Comparison of ENCODE assay signal across 25 mouse cellular contexts in genomic region chr15:82159471-82159870, GRCm38 (mm10). TPM values are rescaled to one million over a fixed set of nuclear protein-coding genes. Genes with fewer than 3 reads are reported as not detected.
DNase-seq lines count a peak whose midpoint lies in the region; ATAC-seq and TF ChIP-seq lines count a peak whose summit lies in the region.
"Had no signal": no experiment of that assay in that cellular context is flagged by ENCODE, and none has a peak within 500 bp of the region (broad histone marks: within the 10 kb centered on the region; RNA-seq: fewer than 3 reads in every experiment).

No protein-coding gene starts in this region.

- peak overlapping the region; percentile 5; the same call in 1 of the 2 replicates for H3K27ac ChIP-seq in hindbrain, embryonic 12.5 days
- H3K27ac ChIP-seq in hindbrain, postnatal 0 days, result no peak overlapping the region
- H3K27ac ChIP-seq in lung, embryonic 16.5 days (ENCODE audit: low read length), result peak overlapping the region; percentile 76
- H3K27ac ChIP-seq in intestine, embryonic 15.5 days, result peak overlapping the region; percentile 76; the same call in 1 of the 2 replicates
- 0 out of 2 replicates have a peak overlapping the region, but pooled peaks have one; percentile 89 for H3K27ac ChIP-seq in stomach, embryonic 14.5 days (ENCODE audit: low read length)
- H3K27ac ChIP-seq: forebrain, embryonic 13.5 days had no signal

- no peak for ATAC-seq in hindbrain, embryonic 12.5 days (ENCODE audit: low FRiP score)
- no peak for ATAC-seq in hindbrain, postnatal 0 days
- no peak for ATAC-seq in lung, embryonic 16.5 days (ENCODE audit: low read depth)
- no peak for ATAC-seq in intestine, embryonic 15.5 days
- no peak for ATAC-seq in stomach, embryonic 14.5 days (ENCODE audit: insufficient number of reproducible peaks, insufficient read depth, low FRiP score, low read depth)
- ATAC-seq: activated CD4-positive, CD25-positive, alpha-beta regulatory T cell, adult 4 months; CD4-positive, CD25-positive, alpha-beta regulatory T cell, adult 4 months; forebrain, embryonic 13.5 days; hindbrain, embryonic 16.5 days had no signal

- peaks cover 47% of the 10 kb centered on the region for H3K4me1 ChIP-seq in hindbrain, embryonic 12.5 days
- H3K4me1 ChIP-seq in hindbrain, postnatal 0 days (ENCODE audit: insufficient read depth, low read length), result peaks cover 4% of the 10 kb centered on the region; the same call in 1 of the 2 replicates
- peaks cover 44% of the 10 kb centered on the region for H3K4me1 ChIP-seq in lung, embryonic 16.5 days (replicated peaks; ENCODE audit: control insufficient read depth, insufficient read depth, low read length)
- H3K4me1 ChIP-seq in intestine, embryonic 15.5 days (replicated peaks), result peaks cover 62% of the 10 kb centered on the region
- peaks cover 44% of the 10 kb centered on the region for H3K4me1 ChIP-seq in stomach, embryonic 14.5 days (ENCODE audit: control insufficient read depth, insufficient read depth, low read length)

- DNase-seq in hindbrain, postnatal 0 days (ENCODE audit: low spot score), result no peak
- DNase-seq in lung, postnatal 10 days, result no peak
- no peak for DNase-seq in left cerebral cortex, adult 8-10 months (ENCODE audit: low spot score in 2 of 2)
- DNase-seq in frontal cortex, postnatal 14 days (ENCODE audit: low spot score in 2 of 2), result no peak
- DNase-seq: adrenal gland, postnatal 14 days; cerebellum, postnatal 25 days; embryo, embryonic 11 days; gastrocnemius, postnatal 14 days; heart, adult 18-20 months; kidney, adult 8-10 months; kidney, postnatal 36 days; layer of hippocampus, adult 9-11 months; liver; lung, adult 18-20 months; spleen, adult 18-20 months had no signal

- no peaks in the 10 kb centered on the region for H3K9me3 ChIP-seq in hindbrain, embryonic 12.5 days (replicated peaks)
- H3K9me3 ChIP-seq in hindbrain, postnatal 0 days (ENCODE audit: low read length), result no peaks in the 10 kb centered on the region
- H3K9me3 ChIP-seq in lung, embryonic 16.5 days (ENCODE audit: control insufficient read depth, low read length), result no peaks in the 10 kb centered on the region
- H3K9me3 ChIP-seq in intestine, embryonic 15.5 days, result no peaks in the 10 kb centered on the region
- no peaks in the 10 kb centered on the region for H3K9me3 ChIP-seq in stomach, embryonic 14.5 days (ENCODE audit: control insufficient read depth, low read depth, low read length)
- H3K9me3 ChIP-seq: forebrain, embryonic 13.5 days; G1E; heart, embryonic 13.5 days had no signal

- H3K4me3 ChIP-seq in hindbrain, embryonic 12.5 days, result no peak overlapping the region
- H3K4me3 ChIP-seq in hindbrain, postnatal 0 days (ENCODE audit: low read length), result no peak overlapping the region
- no peak overlapping the region for H3K4me3 ChIP-seq in lung, embryonic 16.5 days (ENCODE audit: low read length)
- H3K4me3 ChIP-seq in intestine, embryonic 15.5 days (replicated peaks), result no peak overlapping the region
- no peak overlapping the region for H3K4me3 ChIP-seq in stomach, embryonic 14.5 days (ENCODE audit: low read depth, low read length)
- H3K4me3 ChIP-seq: forebrain, embryonic 13.5 days; heart, embryonic 13.5 days had no signal

- 84% methylated on average over 9 of the region's 9 CpGs for WGBS in hindbrain, embryonic 12.5 days
- 79% methylated on average over 9 of the region's 9 CpGs for WGBS in hindbrain, postnatal 0 days
- 75% methylated on average over 9 of the region's 9 CpGs for WGBS in lung, embryonic 16.5 days
- WGBS in intestine, embryonic 15.5 days, result 79% methylated on average over 9 of the region's 9 CpGs
- 75% methylated on average over 9 of the region's 9 CpGs for WGBS in stomach, embryonic 14.5 days

- peaks cover 12% of the 10 kb centered on the region; the same call in 1 of the 2 replicates for H3K36me3 ChIP-seq in hindbrain, embryonic 12.5 days
- no peaks in the 10 kb centered on the region for H3K36me3 ChIP-seq in hindbrain, postnatal 0 days (ENCODE audit: insufficient read depth, low read length)
- no peaks in the 10 kb centered on the region for H3K36me3 ChIP-seq in lung, embryonic 16.5 days (ENCODE audit: control insufficient read depth, insufficient read depth, low read length)
- no peaks in the 10 kb centered on the region for H3K36me3 ChIP-seq in intestine, embryonic 15.5 days
- H3K36me3 ChIP-seq in stomach, embryonic 14.5 days (ENCODE audit: control insufficient read depth, insufficient read depth, low read length), result no peaks in the 10 kb centered on the region

- TF ChIP-seq CTCF in hindbrain, postnatal 0 days (IDR thresholded peaks at IDR 0.05; ENCODE audit: low read depth), result no peak

- no peaks in the 10 kb centered on the region for H3K27me3 ChIP-seq in hindbrain, embryonic 12.5 days
- no peaks in the 10 kb centered on the region for H3K27me3 ChIP-seq in hindbrain, postnatal 0 days (ENCODE audit: insufficient read depth, low read length)
- no peaks in the 10 kb centered on the region for H3K27me3 ChIP-seq in lung, embryonic 16.5 days (ENCODE audit: control insufficient read depth, insufficient read depth, low read depth, low read length)
- no peaks in the 10 kb centered on the region for H3K27me3 ChIP-seq in intestine, embryonic 15.5 days (replicated peaks)
- no peaks in the 10 kb centered on the region for H3K27me3 ChIP-seq in stomach, embryonic 14.5 days (ENCODE audit: control insufficient read depth, insufficient read depth, low read length)
- H3K27me3 ChIP-seq: forebrain, embryonic 13.5 days; heart, embryonic 13.5 days had no signal

- no peak overlapping the region for H3K4me2 ChIP-seq in hindbrain, embryonic 12.5 days (replicated peaks)
- no peak overlapping the region for H3K4me2 ChIP-seq in hindbrain, postnatal 0 days (ENCODE audit: low read depth, low read length)
- H3K4me2 ChIP-seq in lung, embryonic 16.5 days (ENCODE audit: low read depth, low read length), result no peak overlapping the region
- H3K4me2 ChIP-seq in intestine, embryonic 15.5 days (replicated peaks), result no peak overlapping the region
- no peak overlapping the region for H3K4me2 ChIP-seq in stomach, embryonic 14.5 days (replicated peaks; ENCODE audit: low read depth, low read length)
- H3K4me2 ChIP-seq: forebrain, embryonic 13.5 days; heart, embryonic 13.5 days had no signal

- H3K9ac ChIP-seq in hindbrain, embryonic 12.5 days, result no peak overlapping the region
- H3K9ac ChIP-seq in hindbrain, postnatal 0 days (replicated peaks; ENCODE audit: low read length), result no peak overlapping the region
- no peak overlapping the region for H3K9ac ChIP-seq in lung, embryonic 16.5 days (ENCODE audit: low read length)
- H3K9ac ChIP-seq in intestine, embryonic 15.5 days, result no peak overlapping the region
- no peak overlapping the region for H3K9ac ChIP-seq in stomach, embryonic 14.5 days (replicated peaks; ENCODE audit: low read depth, low read length)
- H3K9ac ChIP-seq: forebrain, embryonic 13.5 days; heart, embryonic 13.5 days had no signal

RNA-seq across cellular contexts. Expression of gene Srebf2, which starts 12.5 kb away (rescaled TPM):
- polyA plus RNA-seq in hindbrain, embryonic 12.5 days (2016; fragmentation: Nextera tagmentation; extraction: Ambion mirVana), result 230 and 244 TPM in 2 replicates
- total RNA-seq in hindbrain, postnatal 0 days (2014; rRNA removed), result 256 and 266 TPM in 2 replicates
- polyA plus RNA-seq in hindbrain, postnatal 0 days (2015; fragmentation: Nextera tagmentation; extraction: Ambion mirVana), result 139 and 145 TPM in 2 replicates
- 105 and 108 TPM in 2 replicates for polyA plus RNA-seq in lung, embryonic 16.5 days (2015; fragmentation: Nextera tagmentation; extraction: Ambion mirVana)
- polyA plus RNA-seq in intestine, embryonic 15.5 days (2015; fragmentation: Nextera tagmentation; extraction: Ambion mirVana), result 163 and 172 TPM in 2 replicates
- 128 and 133 TPM in 2 replicates for polyA plus RNA-seq in stomach, embryonic 14.5 days (2014; fragmentation: Nextera tagmentation; extraction: Ambion mirVana)
- total RNA-seq in left cerebral cortex, adult 8-10 months (2022), result 100 to 1,000 TPM; 204 to 229 (median 207) TPM

RNA-seq across cellular contexts. Expression of gene Ccdc134, which starts 31.7 kb away (rescaled TPM):
- 17.0 and 17.1 TPM in 2 replicates for polyA plus RNA-seq in hindbrain, embryonic 12.5 days (2016; fragmentation: Nextera tagmentation; extraction: Ambion mirVana)
- 15.5 and 16.0 TPM in 2 replicates for total RNA-seq in hindbrain, postnatal 0 days (2014; rRNA removed)
- 6.4 and 8.4 TPM in 2 replicates for polyA plus RNA-seq in hindbrain, postnatal 0 days (2015; fragmentation: Nextera tagmentation; extraction: Ambion mirVana)
- polyA plus RNA-seq in lung, embryonic 16.5 days (2015; fragmentation: Nextera tagmentation; extraction: Ambion mirVana), result 16.9 and 17.1 TPM in 2 replicates
- polyA plus RNA-seq in intestine, embryonic 15.5 days (2015; fragmentation: Nextera tagmentation; extraction: Ambion mirVana), result 12.0 and 12.6 TPM in 2 replicates
- 17.7 and 18.4 TPM in 2 replicates for polyA plus RNA-seq in stomach, embryonic 14.5 days (2014; fragmentation: Nextera tagmentation; extraction: Ambion mirVana)
- 10 to 100 TPM in 1 of 4 experiments, 1 to 10 TPM in 3; 8.1 to 11.8 (median 9.0) TPM for total RNA-seq in left cerebral cortex, adult 8-10 months (2022)

RNA-seq across cellular contexts. Expression of gene Shisa8, which starts 53.1 kb away (rescaled TPM):
- 1.6 and 1.7 TPM in 2 replicates for polyA plus RNA-seq in hindbrain, embryonic 12.5 days (2016; fragmentation: Nextera tagmentation; extraction: Ambion mirVana)
- total RNA-seq in hindbrain, postnatal 0 days (2014; rRNA removed), result 34.7 and 36.0 TPM in 2 replicates
- polyA plus RNA-seq in hindbrain, postnatal 0 days (2015; fragmentation: Nextera tagmentation; extraction: Ambion mirVana), result 7.5 and 9.2 TPM in 2 replicates
- 0.52 and 0.55 TPM in 2 replicates for polyA plus RNA-seq in lung, embryonic 16.5 days (2015; fragmentation: Nextera tagmentation; extraction: Ambion mirVana)
- polyA plus RNA-seq in intestine, embryonic 15.5 days (2015; fragmentation: Nextera tagmentation; extraction: Ambion mirVana), result 0.10 and 0.15 TPM in 2 replicates
- 0.30 and 0.39 TPM in 2 replicates for polyA plus RNA-seq in stomach, embryonic 14.5 days (2014; fragmentation: Nextera tagmentation; extraction: Ambion mirVana)
- 1 to 10 TPM; 3.1 to 5.3 (median 5.0) TPM for total RNA-seq in left cerebral cortex, adult 8-10 months (2022)
- polyA plus RNA-seq: activated CD4-positive, CD25-positive, alpha-beta regulatory T cell, adult 4 months; CD4-positive, CD25-positive, alpha-beta regulatory T cell, adult 4 months; G1E had no signal
